Mouse (Mus musculus) cerebellum, postnatal 4 days (tissue): ENCODE data around the gene Cdc20b.
"Not testable (repeated sequence)": the region's sequence is repeated elsewhere in the genome, so short reads cannot be mapped to it uniquely, and the experiment has no call there.

Experiments used
- DNase-seq, 2 experiments: peaks; one replicate each; pipeline ENCODE4 v3.0.0; 2022; ENCODE audit warnings: low spot score in 2 of 2, mixed read lengths in 1 of 2

Gene Cdc20b

GRCm38 (mm10) chr13:113034950-113035421, at the start of gene Cdc20b:
TSS of gene Cdc20b (plus strand) at chr13:113035111.
- peak in 1 of 2 experiments; percentile 30 for DNase-seq

GRCm38 (mm10) chr13:112985605-112986450, 49.1 kb upstream of the Cdc20b start:
- DNase-seq: no peak

GRCm38 (mm10) chr13:112986451-112986950, 48.4 kb upstream of the Cdc20b start:
- DNase-seq: no peak

- DNase-seq: peak; percentile 80 to 86
Measured at GRCm38 (mm10) chr13:112987532-112987943, 47.4 kb upstream of the Cdc20b start, which contains the start of gene Ccno. TSS of gene Ccno (plus strand) at chr13:112987802.

- no peak for DNase-seq
Measured at GRCm38 (mm10) chr13:112987991-112988390, 46.9 kb upstream of the Cdc20b start.

GRCm38 (mm10) chr13:112988866-112989265, 46.0 kb upstream of the Cdc20b start:
- no peak for DNase-seq

DNA sequence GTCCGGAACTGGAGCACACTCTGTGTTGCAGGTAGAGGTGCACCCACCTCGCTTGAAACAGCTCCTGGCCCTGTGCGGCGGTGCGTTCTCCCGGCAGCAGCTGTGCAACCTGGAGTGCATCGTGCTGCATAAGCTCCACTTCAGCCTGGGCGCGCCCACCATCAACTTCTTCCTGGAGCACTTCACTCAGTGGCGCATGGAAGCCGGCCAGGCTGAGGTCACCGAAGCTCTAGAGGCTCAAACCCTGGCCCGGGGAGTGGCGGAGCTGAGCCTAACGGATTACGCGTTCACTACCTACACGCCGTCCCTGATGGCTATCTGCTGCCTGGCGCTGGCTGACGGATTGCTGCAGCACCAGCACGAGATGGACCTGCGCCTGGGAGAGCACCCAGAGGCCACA, 45.4 kb upstream of the Cdc20b start:
- no peak for DNase-seq

DNA sequence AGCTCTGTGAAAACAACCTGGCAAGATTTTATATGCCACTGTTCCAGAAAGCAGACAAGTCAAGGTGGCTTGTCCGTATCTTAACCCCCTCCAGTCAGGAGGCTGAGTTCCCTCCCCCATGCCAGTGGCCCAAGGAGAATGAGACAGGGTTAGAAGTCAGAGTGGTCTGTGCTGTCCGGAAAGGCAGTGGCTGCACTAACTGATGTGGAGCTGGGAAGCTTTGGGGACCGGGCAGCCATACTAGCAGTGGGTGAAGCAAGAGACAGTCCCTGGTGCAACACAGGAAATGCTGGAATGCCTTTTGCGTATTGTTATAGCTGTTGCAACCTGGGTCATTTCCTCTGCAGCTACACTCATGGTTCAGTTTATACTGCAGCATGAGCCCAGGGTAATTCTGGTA, 44.6 kb upstream of the Cdc20b start:
- no peak for DNase-seq

DNA sequence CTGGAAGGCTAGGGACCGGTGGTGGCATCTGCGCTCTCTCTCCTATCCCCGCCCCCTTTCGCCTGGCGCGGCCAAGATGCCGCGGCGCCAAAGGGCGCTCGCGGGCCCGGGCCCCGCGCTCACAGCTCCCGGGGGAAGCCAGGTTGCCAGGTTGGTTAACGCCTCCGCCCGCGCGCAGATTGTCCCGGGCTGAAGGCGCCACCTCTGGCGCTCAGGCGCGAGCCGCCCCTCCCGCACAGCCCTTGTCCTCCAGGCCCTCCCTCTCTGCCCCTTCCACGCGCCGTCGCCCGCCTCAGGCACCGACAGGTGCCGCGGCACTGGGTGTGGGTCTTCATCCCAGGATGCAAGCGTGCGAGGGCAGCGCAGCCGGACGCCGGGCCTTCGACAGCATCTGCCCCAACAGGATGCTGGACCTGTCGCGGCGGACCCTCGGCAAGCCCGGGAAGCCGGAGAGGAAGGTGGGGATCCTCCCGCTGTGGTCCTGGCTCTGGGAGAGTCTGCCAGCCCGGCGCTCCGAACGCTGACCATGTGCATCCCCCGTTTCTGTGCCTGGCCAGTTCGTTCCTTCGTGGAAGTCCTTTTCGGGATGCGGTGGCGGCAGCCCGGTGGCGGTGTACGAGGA, 41.3 kb upstream of the Cdc20b start, which contains the start of gene Mcidas:
TSS of gene Mcidas (plus strand) at position 315 of the 622 bp plus-strand sequence.
- DNase-seq: peak in 1 of 2 experiments; percentile 27

- DNase-seq: peak in 1 of 2 experiments; percentile 67
Measured at GRCm38 (mm10) chr13:112994191-112994590, 40.7 kb upstream of the Cdc20b start.

- no peak for DNase-seq
Measured at GRCm38 (mm10) chr13:112996407-112996806, 38.5 kb upstream of the Cdc20b start.

DNA sequence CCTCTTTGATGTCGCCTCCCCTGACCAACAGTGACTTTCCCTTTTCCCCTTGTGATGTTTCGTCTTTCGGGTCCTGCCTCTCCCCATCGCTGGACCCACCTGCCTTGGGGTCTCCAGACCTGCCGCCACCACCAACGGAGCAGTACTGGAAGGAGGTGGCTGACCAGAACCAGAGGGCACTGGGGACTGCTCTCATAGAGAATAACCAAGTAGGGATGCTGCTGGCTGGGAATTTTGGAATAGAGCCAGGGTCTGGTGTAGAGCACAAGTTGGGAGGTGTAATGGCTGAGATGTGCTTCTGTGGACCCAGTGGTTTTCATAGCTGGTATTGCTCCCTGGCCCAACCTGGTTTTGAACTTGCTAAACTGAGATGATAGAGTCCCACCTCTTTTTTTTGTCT, 37.5 kb upstream of the Cdc20b start:
- DNase-seq: no peak

GRCm38 (mm10) chr13:112998427-112999201, 36.3 kb upstream of the Cdc20b start:
- no peak for DNase-seq

GRCm38 (mm10) chr13:113000090-113000489, 34.8 kb upstream of the Cdc20b start:
- DNase-seq: no peak

GRCm38 (mm10) chr13:113000576-113001318, 34.2 kb upstream of the Cdc20b start:
- no peak for DNase-seq

- no peak for DNase-seq
Measured at GRCm38 (mm10) chr13:113012683-113013082, 22.2 kb upstream of the Cdc20b start.

DNA sequence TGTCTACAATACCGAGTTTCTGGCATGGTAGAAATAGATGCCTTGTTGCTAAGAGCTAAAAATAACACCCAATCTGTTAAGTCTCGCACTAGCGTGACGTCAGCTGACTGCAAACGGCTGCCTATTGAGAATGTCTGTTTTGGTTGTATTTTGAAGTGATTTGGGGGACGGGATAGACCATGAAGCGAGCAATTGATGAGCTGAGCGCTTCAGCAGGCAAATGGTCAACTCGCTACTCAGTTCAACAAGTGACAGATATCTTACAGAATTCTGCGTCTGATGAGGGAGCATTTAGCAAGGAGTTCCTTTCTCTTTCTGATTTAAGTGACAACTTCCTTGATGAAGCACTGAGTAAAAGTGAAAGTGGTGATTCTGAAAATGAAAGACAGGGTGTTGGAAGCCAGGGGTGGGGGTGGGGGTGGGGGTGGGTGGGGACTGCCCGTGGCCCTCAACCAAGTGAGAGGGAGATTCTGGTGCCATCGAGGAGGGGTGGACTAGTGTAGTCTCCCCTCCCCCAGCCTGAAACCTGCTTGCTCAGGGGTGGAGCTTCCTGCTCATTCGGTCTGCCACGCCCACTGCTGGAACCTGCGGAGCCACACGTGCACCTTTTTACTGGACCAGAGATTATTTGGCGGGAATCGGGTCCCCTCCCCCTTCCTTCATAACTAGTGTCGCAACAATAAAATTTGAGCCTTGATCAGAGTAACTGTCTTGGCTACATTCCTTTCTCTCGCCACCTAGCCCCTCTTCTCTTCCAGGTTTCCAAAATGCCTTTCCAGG, 21.5 kb upstream of the Cdc20b start:
- DNase-seq: not testable (repeated sequence)

GRCm38 (mm10) chr13:113021521-113021920, 13.4 kb upstream of the Cdc20b start:
- DNase-seq: no peak

GRCm38 (mm10) chr13:113022467-113022866, 12.4 kb upstream of the Cdc20b start:
- no peak for DNase-seq
